Mouse (Mus musculus): Measurements from ENCODE around the gene Zfp652.
"Not testable (repeated sequence)": the region's sequence is repeated elsewhere in the genome, so short reads cannot be mapped to it uniquely, and the experiment has no call there.

Gene Zfp652

DNA sequence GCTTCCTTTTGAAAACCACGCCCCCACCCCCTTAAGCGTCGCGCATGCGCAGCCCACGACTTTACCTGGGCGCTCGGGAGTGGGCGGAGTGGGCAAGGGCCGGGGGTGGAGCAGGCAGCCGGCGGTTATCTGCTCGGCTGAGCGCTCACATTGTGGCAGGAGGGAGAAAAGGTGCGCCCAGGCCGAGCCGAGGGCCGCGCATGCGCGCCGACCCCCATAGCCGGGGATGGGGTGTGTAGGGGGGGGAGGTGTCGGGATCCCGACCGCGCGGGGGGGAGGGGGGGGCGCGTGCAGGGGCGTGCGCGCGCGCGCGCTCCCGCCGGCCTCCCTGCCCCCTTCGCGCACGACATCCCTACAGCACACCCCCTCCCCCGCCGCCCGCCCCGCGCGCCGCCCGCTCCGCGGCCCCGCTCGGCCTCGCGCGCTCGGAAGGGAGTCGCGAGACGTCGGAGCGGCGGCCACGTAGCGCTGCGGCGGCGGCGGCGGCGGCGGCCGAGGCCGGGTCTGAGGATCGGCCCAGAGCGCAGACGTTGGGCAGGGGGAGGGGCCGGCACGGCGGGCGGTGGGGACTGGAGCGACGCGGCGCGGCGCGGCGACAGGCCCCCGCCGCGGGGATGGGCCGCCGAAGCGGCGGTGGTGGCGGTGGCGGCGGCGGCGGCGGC is at the start of gene Zfp652:
Zfp652 (plus strand) TSS at position 111 of the 662 bp plus-strand sequence.
- DNase-seq (ENCODE audit: low read depth) = peak; percentile 95

- peak; percentile 98 for DNase-seq (ENCODE audit: low read depth)
These were observed 45.8 kb upstream of the Zfp652 start, which contains the start of gene Phb for GRCm38 (mm10) chr11:95666529-95667149. Gene Phb, plus strand, starts transcription at chr11:95666957.

GRCm38 (mm10) chr11:95667177-95667576 is 45.3 kb upstream of the Zfp652 start:
- peak; percentile 78 for DNase-seq (ENCODE audit: low read depth)

- not testable (repeated sequence) for DNase-seq (ENCODE audit: low read depth)
These were observed 44.4 kb upstream of the Zfp652 start for GRCm38 (mm10) chr11:95668086-95668485.

DNA sequence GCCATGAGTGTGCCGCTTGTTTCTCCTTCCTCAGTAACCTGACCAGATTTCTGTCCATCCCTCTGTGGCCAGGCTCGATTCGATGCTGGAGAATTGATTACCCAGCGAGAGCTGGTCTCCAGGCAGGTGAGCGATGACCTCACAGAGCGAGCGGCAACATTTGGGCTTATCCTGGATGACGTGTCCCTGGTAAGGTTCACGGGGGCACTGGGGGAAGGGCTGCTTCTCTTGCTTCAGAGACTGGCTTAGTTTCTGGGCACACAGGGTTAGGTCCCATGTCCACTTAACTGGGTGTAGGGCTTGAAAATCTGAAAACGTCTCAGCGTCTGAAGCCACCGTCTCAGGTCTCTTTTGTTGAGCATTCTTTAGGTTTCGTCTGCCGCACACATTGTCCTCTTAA is 37.0 kb upstream of the Zfp652 start:
- no peak for DNase-seq (ENCODE audit: low read depth)

GRCm38 (mm10) chr11:95676307-95676706 is 36.2 kb upstream of the Zfp652 start:
- peak; percentile 73 for DNase-seq (ENCODE audit: low read depth)

GRCm38 (mm10) chr11:95677925-95678701 is 34.4 kb upstream of the Zfp652 start:
- DNase-seq (ENCODE audit: low read depth) = no peak

DNA sequence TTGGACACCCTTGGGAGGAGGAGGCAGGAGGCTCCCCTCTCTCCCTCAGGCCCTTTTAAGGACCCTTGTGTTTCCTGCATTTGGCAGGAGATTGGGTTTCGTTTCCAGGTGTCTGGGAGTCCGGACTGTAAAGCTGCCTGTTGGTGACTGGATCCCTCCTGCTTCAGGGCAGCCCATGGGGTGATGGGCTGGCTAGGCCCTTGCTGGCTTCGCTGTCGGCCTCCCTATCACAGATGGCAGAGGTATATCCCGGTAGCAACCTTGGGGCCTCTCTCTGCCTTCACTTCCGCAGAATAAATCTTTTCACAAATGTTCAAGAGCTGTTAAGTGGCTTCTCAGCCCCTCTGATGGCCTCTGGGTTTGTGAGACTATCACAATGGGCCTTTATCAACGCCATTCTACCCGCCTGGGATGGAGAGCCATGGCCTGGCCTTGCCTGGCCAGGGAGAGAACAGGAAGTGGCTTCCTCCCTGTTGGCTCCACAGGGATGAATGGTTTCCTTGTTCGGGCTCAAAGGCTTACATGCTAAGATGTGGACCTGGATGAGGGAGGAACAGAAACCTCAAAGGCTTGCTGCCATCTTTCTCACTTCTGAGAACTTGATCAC is 30.4 kb upstream of the Zfp652 start:
- DNase-seq (ENCODE audit: low read depth) = no peak

- no peak for DNase-seq (ENCODE audit: low read depth)
These were observed 29.5 kb upstream of the Zfp652 start for GRCm38 (mm10) chr11:95682946-95683345.

- DNase-seq (ENCODE audit: low read depth) = peak; percentile 85
These were observed 26.4 kb upstream of the Zfp652 start for GRCm38 (mm10) chr11:95686031-95686430.

DNA sequence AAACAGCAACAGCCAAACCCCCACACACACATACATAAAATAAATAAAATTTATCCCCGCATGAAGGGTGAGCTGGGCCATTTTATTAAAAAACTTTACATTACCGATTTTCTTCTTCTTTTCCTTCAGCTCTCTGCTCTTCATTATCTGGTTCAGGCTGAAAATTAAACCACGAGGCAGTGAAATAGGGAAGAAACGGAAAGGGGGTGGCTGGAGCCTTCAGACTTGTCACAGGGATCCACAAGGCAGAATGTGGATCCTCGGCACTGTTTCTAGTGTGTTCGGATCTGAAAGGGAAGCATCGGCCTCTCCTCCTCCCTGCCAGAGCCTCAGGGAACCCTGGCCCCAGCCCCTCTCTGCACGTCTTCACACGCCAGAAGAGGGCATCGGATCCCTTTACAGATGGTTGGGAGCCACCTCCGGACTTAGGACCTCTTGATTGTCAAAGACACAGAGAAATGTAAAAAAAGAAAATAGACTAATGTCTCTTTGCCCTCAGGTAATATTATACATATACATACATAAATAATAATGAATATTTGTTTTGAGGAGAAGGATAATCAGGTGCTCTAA is 25.3 kb upstream of the Zfp652 start:
- no peak for DNase-seq (ENCODE audit: low read depth)

DNA sequence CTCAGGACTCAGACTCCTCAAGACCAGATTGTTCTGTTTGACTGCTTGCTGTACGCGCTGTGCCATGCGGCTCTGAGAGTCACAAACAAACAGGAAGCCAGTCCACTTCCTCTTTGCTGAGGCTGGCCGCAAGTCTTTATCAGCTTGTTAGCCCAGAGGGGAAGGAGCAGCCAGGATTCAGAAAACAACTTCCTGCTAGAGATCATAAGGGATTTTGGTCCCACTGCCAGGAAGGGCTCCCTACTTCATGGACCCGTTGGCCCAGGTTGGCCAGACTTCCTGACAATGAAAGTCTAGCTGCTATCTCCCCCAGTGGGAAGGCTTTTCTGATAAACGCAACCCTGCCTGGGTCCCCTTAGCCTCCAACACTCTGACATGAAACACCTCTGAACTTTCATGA is 24.0 kb upstream of the Zfp652 start:
- peak; percentile 76 for DNase-seq (ENCODE audit: low read depth)

DNA sequence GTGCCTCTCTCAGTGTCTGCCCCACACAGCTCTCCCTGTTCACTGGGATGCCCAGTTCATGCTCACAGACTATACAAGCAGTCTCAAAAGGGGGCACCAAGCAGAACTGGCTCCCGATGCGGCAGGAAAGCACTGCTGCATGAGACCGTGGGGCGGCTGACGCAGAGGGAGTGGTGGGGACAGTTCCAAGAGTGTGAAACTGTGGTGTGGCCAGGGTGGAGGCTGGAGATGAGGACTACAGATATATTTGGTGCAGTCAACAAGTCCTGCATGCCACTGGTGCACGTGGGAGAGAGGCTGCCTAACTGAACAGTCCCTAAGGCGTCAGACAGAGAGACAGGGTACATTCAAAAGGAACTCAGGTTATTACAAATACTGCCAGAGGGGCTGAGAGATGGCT is 23.5 kb upstream of the Zfp652 start:
- peak; percentile 44 for DNase-seq (ENCODE audit: low read depth)

DNA sequence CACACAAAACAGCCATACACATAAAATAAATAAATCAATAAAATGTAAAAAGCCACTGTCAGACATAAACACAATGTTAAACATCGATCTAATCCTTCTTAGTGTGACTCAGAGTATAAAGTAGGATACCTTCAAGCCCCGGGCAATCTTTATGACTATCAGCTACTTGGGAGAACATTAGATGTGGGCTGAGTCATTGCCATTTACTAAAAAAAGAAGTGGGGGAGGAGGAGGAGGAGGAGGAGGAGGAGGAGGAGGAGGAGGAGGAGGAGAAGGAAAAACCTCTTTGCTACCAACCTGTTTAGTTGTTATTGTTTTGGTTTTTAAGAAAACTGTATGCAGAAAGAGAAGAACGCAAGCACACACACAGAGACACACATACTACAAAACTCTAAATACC is 22.9 kb upstream of the Zfp652 start:
- DNase-seq (ENCODE audit: low read depth) = no peak

DNA sequence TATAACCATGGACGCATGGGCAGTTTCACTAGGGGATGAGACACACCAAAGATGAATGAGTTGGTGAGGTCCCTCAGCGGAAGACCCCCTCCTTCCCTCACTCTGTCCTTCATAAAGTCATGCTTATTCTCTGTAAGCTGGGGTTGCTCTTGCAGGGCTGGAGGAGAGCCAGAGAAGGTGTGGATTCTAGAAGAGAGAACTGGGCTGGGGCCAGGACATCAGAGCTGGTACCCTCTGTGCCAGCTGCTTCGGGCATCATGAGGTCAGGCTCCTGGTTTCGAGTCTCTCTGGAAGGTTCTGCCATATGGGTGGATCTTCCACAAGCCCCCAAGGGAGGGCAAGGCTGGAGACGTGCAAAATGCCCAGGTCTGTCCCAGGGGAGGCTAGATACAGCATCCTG is 13.9 kb upstream of the Zfp652 start:
- DNase-seq (ENCODE audit: low read depth) = no peak

- no peak for DNase-seq (ENCODE audit: low read depth)
These were observed 11.4 kb upstream of the Zfp652 start for GRCm38 (mm10) chr11:95700778-95701739.

GRCm38 (mm10) chr11:95704032-95704969 is 8.2 kb upstream of the Zfp652 start:
- no peak for DNase-seq (ENCODE audit: low read depth)

- no peak for DNase-seq (ENCODE audit: low read depth)
These were observed 7.5 kb upstream of the Zfp652 start for GRCm38 (mm10) chr11:95704970-95705330.

DNA sequence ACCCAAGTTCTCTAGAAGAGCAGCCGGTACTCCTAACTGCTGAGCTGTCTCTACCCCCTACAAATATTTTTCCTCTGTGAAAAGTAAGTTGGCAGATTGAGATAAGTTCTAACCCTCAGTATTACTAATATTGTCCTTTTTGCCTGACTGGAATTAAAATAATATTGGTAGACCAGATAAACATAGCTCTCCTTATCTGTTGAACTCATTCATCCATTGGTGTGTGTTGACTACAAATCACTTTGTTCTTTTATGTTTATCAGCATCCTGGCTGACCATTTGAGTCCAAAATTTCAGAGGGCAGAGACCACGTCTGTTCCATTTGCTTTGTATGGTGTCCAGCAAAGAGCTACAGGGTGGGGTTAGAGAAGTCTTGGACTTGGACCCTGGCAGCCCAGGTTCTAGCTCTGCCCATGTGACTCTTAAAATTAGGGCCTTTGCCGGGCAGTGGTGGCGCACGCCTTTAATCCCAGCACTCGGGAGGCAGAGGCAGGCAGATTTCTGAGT is 2.9 kb upstream of the Zfp652 start:
- no peak for DNase-seq (ENCODE audit: low read depth)

DNA sequence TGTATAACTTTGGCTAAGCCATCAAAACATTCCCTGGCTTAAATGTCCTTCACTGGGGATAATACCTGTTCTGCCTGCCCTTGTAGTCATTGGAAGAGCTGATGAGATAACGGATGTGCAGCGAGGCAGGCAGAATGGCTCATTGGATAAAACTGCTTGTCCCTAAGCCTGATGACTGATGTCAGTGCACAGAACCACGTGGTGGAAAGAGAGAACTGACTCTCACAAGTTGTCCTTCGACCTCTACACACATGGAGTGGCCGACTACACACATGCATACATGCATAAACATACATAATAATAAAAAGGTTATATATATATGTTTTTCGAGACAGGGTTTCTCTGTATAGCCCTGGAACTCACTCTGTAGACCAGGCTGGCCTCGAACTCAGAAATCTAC is 2.0 kb upstream of the Zfp652 start:
- no peak for DNase-seq (ENCODE audit: low read depth)
